Mouse (Mus musculus): Measurements from ENCODE around the gene Cntn2. TPM values are rescaled to one million over a fixed set of nuclear protein-coding genes. Genes with fewer than 3 reads are reported as not detected.
A peak's percentile ranks its signal among the peaks of the same experiment; 100 is the strongest.

Gene Cntn2
- total RNA-seq, 2 experiments from 2014 or later: 0.08 TPM; not detected in 1

DNA sequence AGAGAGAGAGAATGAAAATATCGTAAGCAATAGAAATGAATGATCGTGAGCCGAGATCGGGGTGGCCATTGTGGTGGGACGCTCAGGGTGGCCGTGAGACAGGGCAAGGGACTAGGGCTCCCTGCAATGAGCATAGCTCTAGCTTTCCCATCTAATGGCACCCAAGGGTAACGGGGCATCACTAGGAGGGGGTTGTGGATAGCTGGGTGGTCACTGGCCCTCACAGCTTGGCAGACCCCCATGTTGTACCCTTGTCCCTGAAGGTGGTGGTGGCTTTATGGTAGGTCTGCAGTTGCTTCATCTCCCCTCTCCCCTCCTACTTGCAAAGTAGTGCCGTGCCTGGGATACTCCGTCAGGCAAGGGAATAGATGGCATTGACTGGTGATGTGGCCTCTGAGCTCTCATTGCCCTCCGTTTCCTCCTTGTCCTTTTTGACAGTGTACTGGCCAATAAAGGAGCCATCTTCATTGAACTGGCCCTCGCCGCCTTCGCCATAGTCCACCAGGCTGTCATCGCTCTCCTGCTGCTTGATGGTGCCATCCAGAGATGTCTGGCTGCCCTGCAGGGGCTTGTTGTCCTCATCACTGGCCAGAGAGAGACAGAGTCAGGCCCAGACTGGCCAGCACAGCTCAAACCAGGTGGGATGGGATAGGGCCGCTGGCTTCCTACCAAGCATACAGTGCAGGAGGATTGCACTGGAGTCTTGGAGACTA is 27.2 kb upstream of the Cntn2 start:
- no peak for TF ChIP-seq CTCF (IDR thresholded peaks at IDR 0.05)
- DNase-seq: no peak
- H3K4me3 ChIP-seq: no peak overlapping the region
- intact Hi-C loops (cut with DNase I): no loop called here
- H3K27ac ChIP-seq: no peak overlapping the region

DNA sequence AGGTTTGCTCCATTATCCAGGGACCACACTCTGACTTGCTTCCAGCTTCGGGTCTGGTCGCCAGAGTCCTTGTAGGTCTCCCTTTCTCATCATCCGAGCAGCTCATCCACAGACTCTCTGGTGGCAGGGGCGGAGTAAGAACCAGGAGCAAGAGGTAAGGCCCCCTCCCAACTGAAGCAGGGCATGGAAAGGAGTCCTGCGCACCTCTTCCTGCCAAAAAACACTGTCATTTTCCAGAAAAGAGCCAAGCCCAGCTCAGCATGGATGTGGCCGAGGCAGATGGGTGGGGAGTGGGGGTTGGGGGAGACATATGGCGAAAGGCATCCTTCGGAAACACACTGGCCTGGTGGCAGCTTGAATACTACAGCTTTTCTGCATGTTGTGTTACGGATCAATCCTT is 26.5 kb upstream of the Cntn2 start:
- no peak for TF ChIP-seq CTCF (IDR thresholded peaks at IDR 0.05)
- intact Hi-C loops (cut with DNase I): no loop called here
- Histone ChIP-seq H3K4me3 (no peak overlapping the region), H3K27ac (no peak overlapping the region)
- no peak for DNase-seq

DNA sequence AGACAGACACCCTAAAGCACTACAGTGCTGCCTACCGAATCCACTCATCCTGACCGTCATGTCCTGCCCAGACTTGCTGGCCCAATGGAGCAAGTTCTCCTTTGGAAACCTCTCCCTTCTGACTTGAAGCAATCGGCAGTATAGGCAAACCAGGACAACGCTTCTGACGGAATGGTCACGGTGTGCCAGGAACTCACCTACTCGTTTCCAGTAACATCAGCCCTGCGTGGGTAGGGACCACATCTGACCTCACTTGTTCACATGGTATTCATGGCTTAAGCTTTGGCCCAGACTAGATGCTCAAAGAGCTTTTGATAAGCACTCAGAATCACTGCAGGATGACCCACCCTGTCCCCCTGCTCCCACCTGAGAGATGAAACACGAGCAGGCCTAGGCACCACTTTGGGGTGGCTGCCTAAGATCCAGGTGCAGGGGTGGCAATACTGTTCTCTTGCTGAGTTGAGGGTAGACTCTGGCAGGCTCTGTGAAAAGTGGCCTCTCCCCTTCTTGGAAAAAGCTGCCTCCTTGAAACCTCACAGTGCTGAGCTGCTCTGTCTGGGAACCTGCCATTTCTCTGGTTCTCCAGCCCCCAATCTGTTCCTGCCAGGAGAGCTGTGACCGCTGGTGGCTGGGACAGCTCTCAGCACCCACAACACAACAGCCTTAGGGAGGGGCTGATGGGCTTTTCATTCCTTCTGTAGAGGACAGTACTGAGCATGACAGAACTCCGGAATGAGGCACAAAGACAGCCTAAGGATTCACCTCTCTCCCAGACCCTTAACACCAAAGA is 24.5 kb upstream of the Cntn2 start:
- no peak for DNase-seq
- H3K27ac ChIP-seq: no peak overlapping the region
- intact Hi-C loops (cut with DNase I): no loop called here
- TF ChIP-seq CTCF (IDR thresholded peaks at IDR 0.05): no peak
- no peak overlapping the region for H3K4me3 ChIP-seq

DNA sequence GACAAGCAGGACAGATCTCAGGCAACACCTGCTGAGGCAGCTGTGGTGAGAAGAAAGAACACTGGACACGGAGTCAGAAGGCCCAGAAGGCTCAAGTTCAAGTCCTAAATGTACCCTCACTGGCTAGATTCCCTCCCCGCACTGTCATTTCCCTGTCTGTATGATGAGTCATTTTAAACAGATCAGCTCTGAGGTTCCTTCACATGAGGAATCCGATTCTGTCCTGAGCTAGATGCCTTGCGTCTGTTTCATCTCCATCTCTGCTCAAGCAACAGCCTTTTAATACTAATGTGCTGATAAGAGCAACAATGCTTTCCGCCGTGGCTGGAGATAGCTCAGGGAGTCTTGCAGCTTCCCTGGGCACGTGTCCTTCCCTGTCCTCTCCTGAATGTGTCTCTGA is 22.7 kb upstream of the Cntn2 start:
- no peak for TF ChIP-seq CTCF (IDR thresholded peaks at IDR 0.05)
- intact Hi-C loops (cut with DNase I): no loop called here
- DNase-seq: no peak
- Histone ChIP-seq H3K4me3 (no peak overlapping the region), H3K27ac (no peak overlapping the region)

DNA sequence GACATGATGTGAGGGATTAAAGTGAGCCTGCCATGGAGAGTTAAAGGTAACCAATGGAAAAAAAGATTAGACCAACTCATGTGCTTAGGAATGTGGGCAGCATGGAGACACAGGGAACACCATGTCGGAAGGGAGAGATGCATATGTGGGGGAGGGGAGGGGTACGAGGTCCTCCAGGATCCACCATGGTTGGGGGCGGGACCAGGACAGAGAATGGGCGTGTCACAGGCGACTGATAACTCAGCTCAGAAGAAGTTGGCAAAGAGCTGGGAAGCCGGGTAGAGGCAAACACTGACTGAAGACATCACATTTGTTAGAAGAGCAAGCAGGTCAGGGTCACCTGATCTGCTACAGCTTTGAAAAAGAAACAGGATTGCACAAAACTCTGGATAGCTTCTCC is 21.9 kb upstream of the Cntn2 start:
- no peak for TF ChIP-seq CTCF (IDR thresholded peaks at IDR 0.05)

DNA sequence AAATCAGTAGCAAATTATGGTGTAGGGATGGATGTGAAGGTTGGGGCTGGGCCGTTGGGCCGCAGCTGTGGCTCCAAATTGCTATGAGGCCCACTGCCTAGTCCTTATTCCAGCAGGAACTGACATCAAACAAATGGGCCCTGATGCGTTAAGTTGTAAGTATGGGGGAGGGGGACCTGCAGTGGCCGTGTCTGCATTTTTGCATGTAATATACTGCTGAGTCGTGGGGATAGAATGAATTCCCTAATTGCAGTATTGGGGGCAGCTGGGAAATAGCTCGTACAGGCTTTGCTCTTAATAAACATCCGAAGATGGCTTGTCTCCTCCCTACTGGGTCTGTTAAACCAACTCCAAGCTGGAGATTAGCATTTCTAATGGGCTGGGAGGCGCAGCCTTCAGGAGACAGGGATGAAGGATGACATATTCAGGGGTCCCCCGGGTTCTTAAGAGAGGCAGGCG is 19.3 kb upstream of the Cntn2 start:
- Histone ChIP-seq H3K27ac (no peak overlapping the region), H3K4me3 (no peak overlapping the region)
- TF ChIP-seq CTCF (IDR thresholded peaks at IDR 0.05): no peak
- DNase-seq: no peak
- intact Hi-C loops (cut with DNase I): no loop called here

More for the DNA sequence above, 21.9 kb upstream of the Cntn2 start:
- intact Hi-C loops (cut with DNase I): no loop called here
- H3K4me3 ChIP-seq: no peak overlapping the region
- DNase-seq: no peak
- no peak overlapping the region for H3K27ac ChIP-seq

DNA sequence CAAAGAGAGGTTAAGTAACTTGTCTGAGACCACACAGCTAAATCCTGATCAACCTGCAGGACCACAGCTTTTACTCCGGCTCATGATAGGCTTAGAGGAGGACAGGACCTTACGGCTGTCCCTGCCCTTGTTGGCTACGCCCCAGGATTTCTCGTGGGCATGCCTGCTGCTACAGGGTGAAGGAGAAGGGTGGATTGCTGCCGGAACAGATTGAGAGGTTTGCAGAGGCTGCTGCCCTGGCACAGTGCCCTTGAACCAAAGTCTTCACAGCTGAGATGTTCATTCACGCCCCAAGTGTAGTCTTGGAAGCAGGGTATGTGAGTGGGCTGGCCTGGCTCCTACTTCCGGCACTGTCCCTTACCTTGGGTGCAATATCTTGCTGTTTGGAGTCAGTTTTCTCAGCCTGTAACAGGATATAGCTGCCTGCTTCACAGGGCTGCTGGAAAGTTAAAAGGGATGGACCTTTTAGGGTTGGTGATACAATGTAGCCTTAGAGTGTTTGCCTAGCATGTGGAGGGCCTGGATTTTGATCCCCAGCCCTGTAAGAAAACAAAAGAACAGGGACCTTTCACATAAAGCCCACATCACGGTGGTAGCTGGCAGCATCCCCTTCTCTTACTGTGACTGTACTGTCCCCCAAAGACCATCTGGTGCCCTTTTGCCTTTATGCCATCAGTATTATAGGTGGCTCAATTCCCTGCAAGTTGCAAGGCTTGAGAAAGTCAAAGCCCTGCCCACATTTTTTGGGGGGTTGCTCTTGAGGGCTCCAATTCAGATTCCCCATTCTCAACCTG is 18.0 kb upstream of the Cntn2 start:
- intact Hi-C loops (cut with DNase I): no loop called here
- no peak for TF ChIP-seq CTCF (IDR thresholded peaks at IDR 0.05)
- peak overlapping the region; percentile 51; the same call in 1 of the 2 replicates for H3K27ac ChIP-seq
- no peak overlapping the region; the same call in 1 of the 2 replicates for H3K4me3 ChIP-seq
- DNase-seq: peak; percentile 65

DNA sequence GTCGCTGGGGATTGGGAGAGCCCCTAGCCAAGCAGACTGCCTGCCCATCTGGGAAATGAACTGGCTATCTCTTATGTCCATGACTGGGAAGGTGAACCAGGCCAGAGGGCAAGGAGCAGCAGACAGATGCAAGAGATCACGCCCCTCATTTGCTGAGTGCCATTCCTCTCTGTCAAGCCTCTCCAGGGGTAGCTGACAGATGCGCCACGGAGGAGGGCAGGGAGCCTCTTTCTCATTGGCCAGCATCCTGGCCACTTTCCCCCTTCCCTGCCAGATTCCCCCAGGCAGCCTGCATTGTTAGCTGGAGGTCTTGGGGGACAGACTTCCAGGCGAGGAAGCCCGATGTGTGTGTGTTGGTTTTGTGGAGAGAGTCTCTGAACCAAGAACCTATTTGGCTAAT is 16.0 kb upstream of the Cntn2 start:
- H3K27ac ChIP-seq: no peak overlapping the region
- no peak for TF ChIP-seq CTCF (IDR thresholded peaks at IDR 0.05)
- no peak overlapping the region for H3K4me3 ChIP-seq
- intact Hi-C loops (cut with DNase I): no loop called here
- DNase-seq: no peak

DNA sequence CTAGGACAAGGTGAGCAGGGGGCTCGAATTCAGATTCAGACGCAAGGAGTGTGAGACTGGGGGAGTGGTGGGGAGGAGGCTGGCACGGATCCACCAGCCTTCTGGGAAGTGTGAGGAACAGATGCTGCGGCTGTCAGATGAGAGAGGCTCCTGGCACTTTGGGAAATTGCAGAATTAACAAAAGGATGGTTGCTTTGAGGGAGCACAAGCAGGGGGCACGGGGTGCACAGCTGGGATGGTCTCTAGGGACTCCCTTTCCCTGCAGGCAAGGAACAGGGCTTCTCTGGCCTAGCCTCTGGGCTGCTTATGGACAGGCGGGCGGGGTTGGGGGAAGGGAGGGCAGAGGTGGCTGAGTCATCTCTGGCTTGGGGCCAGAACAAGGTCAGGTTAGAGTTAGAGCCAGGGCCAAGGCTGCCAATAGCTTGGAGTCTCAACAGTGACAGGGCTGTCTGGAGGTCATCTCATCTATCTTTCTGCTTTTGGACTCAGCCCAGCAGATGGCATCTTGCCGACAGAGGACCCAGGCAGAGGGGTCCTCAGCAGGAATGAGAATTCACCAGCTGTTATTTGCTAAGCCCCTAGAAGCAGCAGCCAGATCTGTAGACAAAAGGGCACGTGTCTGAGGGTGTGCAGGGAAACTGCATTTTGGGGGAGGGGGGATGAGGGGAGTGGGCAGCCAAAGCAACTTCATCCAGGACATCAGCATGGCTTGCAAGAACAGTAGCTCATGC is 15.0 kb upstream of the Cntn2 start:
- DNase-seq: peak; percentile 85
- intact Hi-C loops (cut with DNase I): no loop called here
- Histone ChIP-seq H3K4me3 (no peak overlapping the region), H3K27ac (no peak overlapping the region)
- TF ChIP-seq CTCF (IDR thresholded peaks at IDR 0.05): no peak

DNA sequence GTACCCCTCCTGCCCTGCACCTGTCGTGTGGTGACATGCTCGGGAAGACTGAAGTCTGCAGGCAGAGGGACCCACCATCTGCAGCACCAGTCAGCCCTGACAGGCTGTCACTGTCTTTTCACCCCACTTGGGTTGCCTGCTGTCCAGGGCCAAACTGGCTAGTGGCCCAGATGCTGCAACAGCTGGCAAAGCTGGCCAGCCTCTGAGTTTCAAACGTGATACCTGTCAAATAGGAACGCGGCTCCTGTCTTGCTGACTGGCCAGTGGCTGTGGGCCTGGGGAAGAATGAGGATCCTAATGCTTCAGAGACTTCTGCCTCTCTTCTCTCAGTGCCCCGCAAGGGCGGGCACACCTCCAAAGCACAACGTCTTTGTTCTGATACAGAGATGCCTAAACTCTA is 733 bp upstream of the Cntn2 start:
- intact Hi-C loops (cut with DNase I): no loop called here

DNA sequence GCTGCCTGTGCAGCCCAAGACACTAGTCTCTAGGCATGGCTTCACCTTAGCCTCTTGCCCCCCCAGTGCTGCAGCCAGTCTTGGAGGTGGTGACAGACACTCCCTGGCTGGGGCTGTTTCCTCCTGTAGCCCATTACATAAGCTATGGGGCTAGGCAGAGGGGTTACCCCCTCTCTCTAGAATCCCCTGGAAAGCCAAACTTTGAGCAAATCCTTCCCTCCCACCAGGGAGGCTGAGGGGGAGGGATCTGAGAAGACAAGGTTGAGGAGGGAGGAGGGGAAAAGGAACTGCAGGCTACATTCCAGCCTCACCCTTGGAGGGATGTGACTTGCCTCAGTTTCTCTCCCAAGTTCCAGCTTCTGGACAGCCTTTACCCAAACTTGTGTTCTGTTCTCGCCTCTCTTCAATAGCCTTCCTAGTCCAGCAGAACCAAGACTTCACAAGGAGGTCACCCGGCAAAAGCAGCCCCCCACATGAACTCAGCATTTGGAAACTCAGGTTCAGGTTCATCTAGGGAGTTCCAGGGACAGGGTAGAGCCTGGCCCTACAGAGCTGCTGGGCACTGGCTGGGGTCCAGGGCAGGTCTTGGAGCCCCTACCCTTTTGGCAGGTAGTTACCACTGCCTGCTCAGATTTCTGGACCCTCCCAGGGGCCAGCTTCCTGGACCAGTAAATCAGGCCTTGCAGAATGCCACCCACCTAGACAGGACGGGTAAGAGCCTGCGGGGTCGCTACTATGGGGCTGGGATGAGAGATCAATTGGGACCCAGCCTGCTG is 1.0 kb downstream of the Cntn2 start:
- intact Hi-C loops (cut with DNase I): no loop called here
- TF ChIP-seq CTCF (IDR thresholded peaks at IDR 0.05): no peak
- H3K4me3 ChIP-seq: no peak overlapping the region
- DNase-seq: no peak
- H3K27ac ChIP-seq: no peak overlapping the region

More for the DNA sequence above, 733 bp upstream of the Cntn2 start:
- TF ChIP-seq CTCF (IDR thresholded peaks at IDR 0.05): no peak
- peak; percentile 75 for DNase-seq
- Histone ChIP-seq H3K27ac (no peak overlapping the region), H3K4me3 (no peak overlapping the region)
